Mouse (Mus musculus) ES-E14 (cell line): Measurements from ENCODE around the gene Hk1.

Experiments used
- HCFC1 ChIP-seq: IDR thresholded peaks from 2 replicates; pipeline ENCODE4 v1.6.1; 2012; ENCODE audit warnings: low read length, inconsistent platforms, borderline replicate concordance; ENCODE audit not compliant: insufficient read depth
- ZC3H11A ChIP-seq: IDR thresholded peaks from 2 replicates; pipeline ENCODE4 v1.6.1; 2012; ENCODE audit warnings: low read depth, mild to moderate bottlenecking, inconsistent platforms, low read length, borderline replicate concordance
- ZNF384 ChIP-seq: IDR thresholded peaks from 2 replicates; pipeline ENCODE4 v1.6.1; 2012; ENCODE audit warnings: low read depth, low read length, inconsistent platforms

GRCm38 (mm10) chr10:62247156-62247555 is 132.6 kb downstream of the Hk1 start:
- no peak for TF ChIP-seq HCFC1
- no peak for TF ChIP-seq ZNF384
- TF ChIP-seq ZC3H11A, result no peak
